Mouse (Mus musculus) ES-E14 (cell line): Measurements from ENCODE around the gene Kcnip1. TPM values are rescaled to one million over a fixed set of nuclear protein-coding genes. Genes with fewer than 3 reads are reported as not detected.

Experiments used
- DNase-seq: peaks from one replicate; pipeline ENCODE4 v3.0.0-alpha.2; 2013; ENCODE audit warnings: low read depth, low spot score
- H3K27ac ChIP-seq: 2 replicates; pipeline ENCODE4 v1.5.1; 2012; ENCODE audit warnings: low read depth, mild to moderate bottlenecking, low read length, moderate library complexity, mixed read lengths; ENCODE audit not compliant: poor library complexity, insufficient read depth, severe bottlenecking
- H3K36me3 ChIP-seq: 2 replicates; pipeline ENCODE4 v1.6.1; 2012; ENCODE audit warnings: mild to moderate bottlenecking, low read length, moderate library complexity, mixed read lengths; ENCODE audit not compliant: control insufficient read depth, poor library complexity, insufficient read depth, severe bottlenecking
- H3K4me1 ChIP-seq, 2 experiments: fragments of 150-350 bp in 1 of 2; sonication (generic) in 1 of 2; 2 replicates each; pipeline ENCODE4 v1.6.1; 2012; ENCODE audit warnings: low read length in 2 of 2, mild to moderate bottlenecking in 1 of 2, mixed read lengths in 1 of 2; ENCODE audit not compliant: control insufficient read depth in 2 of 2, insufficient read depth in 2 of 2, poor library complexity in 1 of 2
- H3K4me3 ChIP-seq, 2 experiments: fragments of 150-350 bp in 1 of 2; sonication (generic) in 1 of 2; 2 replicates each; pipeline ENCODE4 v1.5.1; 2012; ENCODE audit warnings: low read length in 2 of 2, low read depth in 1 of 2, mild to moderate bottlenecking in 1 of 2, mixed read lengths in 1 of 2; ENCODE audit not compliant: insufficient read depth in 1 of 2, poor library complexity in 1 of 2, severe bottlenecking in 1 of 2
- H3K9ac ChIP-seq: 2 replicates; pipeline ENCODE4 v1.6.1; 2012; ENCODE audit warnings: low read depth, mild to moderate bottlenecking, low read length, mixed read lengths; ENCODE audit not compliant: poor library complexity, insufficient read depth, severe bottlenecking
- H3K9me3 ChIP-seq: fragments of 150-350 bp; sonication (generic); 2 replicates; pipeline ENCODE4 v1.6.1; 2012; ENCODE audit warnings: low read depth, mild to moderate bottlenecking, low read length; ENCODE audit not compliant: control insufficient read depth, insufficient read depth
- CHD2 ChIP-seq: IDR thresholded peaks from 2 replicates; pipeline ENCODE4 v1.6.1; 2014; ENCODE audit warnings: mild to moderate bottlenecking, low read depth, low read length, inconsistent platforms
- HCFC1 ChIP-seq: IDR thresholded peaks from 2 replicates; pipeline ENCODE4 v1.6.1; 2012; ENCODE audit warnings: low read length, inconsistent platforms, borderline replicate concordance; ENCODE audit not compliant: insufficient read depth
- MAFK ChIP-seq: IDR thresholded peaks from 2 replicates; pipeline ENCODE4 v1.6.1; 2014; ENCODE audit warnings: mild to moderate bottlenecking, low read depth, low read length, inconsistent platforms; ENCODE audit not compliant: insufficient read depth
- ZC3H11A ChIP-seq: IDR thresholded peaks from 2 replicates; pipeline ENCODE4 v1.6.1; 2012; ENCODE audit warnings: low read depth, mild to moderate bottlenecking, inconsistent platforms, low read length, borderline replicate concordance
- ZNF384 ChIP-seq: IDR thresholded peaks from 2 replicates; pipeline ENCODE4 v1.6.1; 2012; ENCODE audit warnings: low read depth, low read length, inconsistent platforms
- in situ Hi-C, 2 experiments: fragments of 600-800 bp; cut with MboI; formaldehyde crosslinking; loops; one replicate each; pipeline ENCODE4 v1.15.1; 2025; ENCODE audit warnings: low sequenced_read_pairs in 2 of 2, inconsistent platforms in 1 of 2; ENCODE audit not compliant: unreplicated experiment in 2 of 2
- total RNA-seq: library from RNA; depleted of rRNA; stranded (reverse); fragments of 300-350 nt; gene quantifications from 2 replicates; pipeline ENCODE4 v1.2.3, GENCODE M21; 2012

The Kcnip1 gene
- total RNA-seq, 1 experiment, result 0.22 TPM

DNA sequence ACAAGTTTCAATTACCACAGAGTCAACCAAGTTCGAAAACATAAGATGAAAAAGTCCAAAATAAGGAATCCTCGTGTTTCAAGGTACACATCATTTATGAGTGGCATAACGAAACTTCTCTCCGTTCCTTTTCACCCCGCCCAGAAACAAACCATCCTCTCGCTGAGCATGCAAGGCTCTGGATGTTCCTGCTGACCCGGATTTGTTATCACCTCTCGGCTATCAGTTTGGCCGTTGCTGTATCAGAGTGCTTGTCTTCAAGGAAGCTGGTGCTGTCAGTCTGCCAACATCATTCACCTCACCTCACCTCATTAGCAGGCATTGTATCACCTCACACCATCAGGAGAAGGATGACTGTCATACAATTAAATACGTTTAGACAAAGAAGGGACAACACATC, 90.6 kb downstream of the Kcnip1 start:
- in situ Hi-C loops, result no loop called here
- H3K9ac ChIP-seq, result no peak overlapping the region
- DNase-seq, result no peak

DNA sequence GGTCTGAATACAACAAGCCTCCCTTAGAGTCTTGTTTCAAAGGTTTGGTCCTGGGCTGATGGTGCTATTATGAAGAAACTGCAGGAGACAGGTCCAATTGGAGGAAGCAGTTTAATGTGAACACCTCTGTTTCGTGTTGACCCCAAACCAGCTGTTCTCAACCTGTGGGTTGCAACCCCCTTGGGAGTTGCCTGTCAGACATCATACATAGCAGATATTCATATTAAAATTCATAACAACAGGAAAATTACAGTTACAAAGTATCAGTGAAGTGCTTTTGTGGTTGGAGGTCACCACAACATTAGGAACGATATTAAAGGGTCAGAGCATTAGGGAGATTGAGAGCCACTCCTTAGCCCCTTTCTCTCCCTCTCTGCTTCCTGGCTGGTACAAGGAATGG, 91.2 kb downstream of the Kcnip1 start:
- DNase-seq, result no peak
- in situ Hi-C loops, result no loop called here
- H3K9me3 ChIP-seq, result no peaks in the 10 kb centered on the region
- no peaks in the 10 kb centered on the region for H3K36me3 ChIP-seq
- H3K4me1 ChIP-seq, result no peaks in the 10 kb centered on the region
- no peak overlapping the region for H3K9ac ChIP-seq
- no peak overlapping the region for H3K27ac ChIP-seq
- no peak overlapping the region for H3K4me3 ChIP-seq
- TF ChIP-seq ZNF384, result no peak
- TF ChIP-seq ZC3H11A, result no peak
- TF ChIP-seq MAFK, result no peak

More for the DNA sequence above, 90.6 kb downstream of the Kcnip1 start:
- no peak overlapping the region for H3K27ac ChIP-seq
- TF ChIP-seq MAFK (no peak), ZC3H11A (no peak), CHD2 (no peak), ZNF384 (no peak), HCFC1 (no peak)
- H3K9me3 ChIP-seq, result no peaks in the 10 kb centered on the region
- H3K36me3 ChIP-seq, result no peaks in the 10 kb centered on the region
- no peak overlapping the region for H3K4me3 ChIP-seq
- H3K4me1 ChIP-seq, result no peaks in the 10 kb centered on the region

DNA sequence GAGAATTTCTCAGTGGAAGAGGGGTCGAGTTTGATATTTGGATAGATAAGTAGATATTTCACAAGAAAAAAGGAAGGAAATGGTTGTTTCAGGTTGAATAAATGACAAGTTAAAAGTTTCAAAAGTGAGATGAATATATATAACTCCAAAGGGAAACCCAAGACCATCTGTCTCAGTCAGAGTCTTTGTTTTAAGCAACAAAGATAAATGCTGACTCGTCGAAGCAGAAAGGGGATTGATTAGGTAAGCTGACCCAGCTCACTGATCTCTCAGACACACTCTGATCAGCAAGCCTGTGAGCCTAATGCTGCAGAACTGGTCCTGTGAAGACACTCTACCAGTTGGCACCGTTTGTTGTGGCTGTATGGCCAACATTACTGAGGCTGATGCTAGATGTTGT, 101.9 kb downstream of the Kcnip1 start:
- H3K4me1 ChIP-seq, result no peaks in the 10 kb centered on the region
- in situ Hi-C loops, result no loop called here
- H3K9me3 ChIP-seq, result no peaks in the 10 kb centered on the region
- no peaks in the 10 kb centered on the region for H3K36me3 ChIP-seq
- TF ChIP-seq HCFC1 (no peak), MAFK (peak; percentile 54; the same call in 1 of the 2 replicates), ZNF384 (no peak)
- no peak overlapping the region for H3K9ac ChIP-seq
- H3K4me3 ChIP-seq, result no peak overlapping the region
- H3K27ac ChIP-seq, result no peak overlapping the region
- DNase-seq, result no peak

DNA sequence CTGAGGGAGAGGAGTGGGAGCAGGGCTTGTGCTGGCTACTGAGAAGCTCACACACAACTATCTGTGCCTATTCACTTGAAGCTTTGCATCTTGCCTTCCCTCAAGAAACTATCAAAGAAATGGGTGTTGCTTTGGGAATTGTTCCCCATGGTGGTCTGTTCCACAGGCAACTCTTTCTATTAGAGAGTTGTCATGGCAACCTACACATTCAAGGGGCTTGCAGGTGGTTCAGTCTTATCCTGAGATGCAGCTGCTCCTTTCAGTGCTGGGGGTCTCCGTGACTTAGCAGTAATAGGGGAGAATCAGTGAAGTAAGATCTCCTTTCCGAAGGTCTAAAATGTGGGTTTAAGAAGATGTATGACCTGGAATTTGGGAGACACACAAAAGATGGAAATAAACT, 102.6 kb downstream of the Kcnip1 start:
- no peak for TF ChIP-seq ZNF384
- TF ChIP-seq MAFK, result no peak
- TF ChIP-seq CHD2, result no peak
- no peak for TF ChIP-seq ZC3H11A
- TF ChIP-seq HCFC1, result no peak

DNA sequence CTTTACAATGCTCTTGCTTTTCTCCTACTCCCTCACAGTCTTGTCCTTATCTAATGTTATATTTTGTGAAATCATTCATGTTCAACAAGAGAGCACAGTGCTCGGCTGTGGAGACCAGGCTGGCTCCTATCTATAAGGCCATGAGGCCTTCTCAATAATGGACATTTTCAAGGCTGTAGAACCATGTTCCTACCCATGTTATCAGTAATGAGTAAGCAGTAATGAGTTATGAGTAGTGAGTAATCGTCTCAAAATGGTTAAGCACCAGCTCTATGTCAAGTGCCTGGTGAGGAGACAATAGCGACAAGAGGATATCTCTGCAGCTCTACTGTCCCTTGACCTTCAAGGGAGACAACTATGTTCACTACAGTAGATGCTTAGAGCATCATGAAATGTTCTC, 105.3 kb downstream of the Kcnip1 start:
- TF ChIP-seq ZC3H11A, result no peak
- no peak for TF ChIP-seq ZNF384
- no peak for TF ChIP-seq MAFK
- TF ChIP-seq HCFC1, result no peak
- TF ChIP-seq CHD2, result no peak
- in situ Hi-C loops, result no loop called here
- H3K4me3 ChIP-seq, result no peak overlapping the region
- no peaks in the 10 kb centered on the region for H3K4me1 ChIP-seq
- H3K9ac ChIP-seq, result no peak overlapping the region
- no peak overlapping the region for H3K27ac ChIP-seq
- no peak for DNase-seq
- H3K36me3 ChIP-seq, result no peaks in the 10 kb centered on the region
- H3K9me3 ChIP-seq, result no peaks in the 10 kb centered on the region

More for the DNA sequence above, 102.6 kb downstream of the Kcnip1 start:
- Histone ChIP-seq H3K4me3 (no peak overlapping the region), H3K4me1 (no peaks in the 10 kb centered on the region), H3K9ac (no peak overlapping the region), H3K36me3 (no peaks in the 10 kb centered on the region), H3K27ac (no peak overlapping the region), H3K9me3 (no peaks in the 10 kb centered on the region)
- in situ Hi-C loops, result no loop called here
- no peak for DNase-seq
